Mouse (Mus musculus) embryonic facial prominence, embryonic 14.5 days (tissue): Measurements from ENCODE around the gene Zcchc3. TPM values are rescaled to one million over a fixed set of nuclear protein-coding genes. Genes with fewer than 3 reads are reported as not detected.

Source experiments
- ATAC-seq: fragments of 200-750 bp; cut with Nextera tagmentation; 2 replicates; pipeline ENCODE4 v1.8.0; 2017; ENCODE audit warnings: low read depth, moderate number of reproducible peaks, moderate TSS enrichment
- DNase-seq: peaks from one replicate; pipeline ENCODE4 v3.0.0-alpha.2; 2015; ENCODE audit warnings: low spot score
- H3K27ac ChIP-seq: fragments of 300-500 bp; sonication (generic); replicated peaks from 2 replicates; pipeline ENCODE4 v1.5.1; 2014; ENCODE audit warnings: low read depth, mild to moderate bottlenecking, low read length, moderate library complexity
- H3K27me3 ChIP-seq: fragments of 300-500 bp; sonication (generic); replicated peaks from 2 replicates; pipeline ENCODE4 v1.6.1; 2014; ENCODE audit warnings: low read length; ENCODE audit not compliant: control insufficient read depth, insufficient read depth
- H3K36me3 ChIP-seq: fragments of 300-500 bp; sonication (generic); 2 replicates; pipeline ENCODE4 v1.6.1; 2014; ENCODE audit warnings: low read length, mixed read lengths; ENCODE audit not compliant: control insufficient read depth, insufficient read depth
- H3K4me1 ChIP-seq: fragments of 300-500 bp; sonication (generic); 2 replicates; pipeline ENCODE4 v1.6.1; 2014; ENCODE audit warnings: antibody characterized with exemption, low read length; ENCODE audit not compliant: control insufficient read depth, insufficient read depth
- H3K4me2 ChIP-seq: fragments of 300-500 bp; sonication (generic); 2 replicates; pipeline ENCODE4 v1.6.1; 2014; ENCODE audit warnings: low read depth, mild to moderate bottlenecking, low read length, moderate library complexity, mixed read lengths
- H3K4me3 ChIP-seq: fragments of 300-500 bp; sonication (generic); 2 replicates; pipeline ENCODE4 v1.5.1; 2014; ENCODE audit warnings: low read depth, mild to moderate bottlenecking, low read length
- H3K9ac ChIP-seq: fragments of 300-500 bp; sonication (generic); 2 replicates; pipeline ENCODE4 v1.6.1; 2014; ENCODE audit warnings: low read depth, mild to moderate bottlenecking, low read length, moderate library complexity, mixed read lengths
- H3K9me3 ChIP-seq: fragments of 300-500 bp; sonication (generic); 2 replicates; pipeline ENCODE4 v1.6.1; 2016; ENCODE audit warnings: low read length; ENCODE audit not compliant: control insufficient read depth
- WGBS: fragments of 180-500 bp; shearing (Covaris S2); extraction: QIAGEN DNeasy Blood & Tissue Kit; methylation state at CpG from one replicate; pipeline ENCODE4 v1.1.7; 2014; 5-methylcytosine and 5-hydroxymethylcytosine counted together
- polyA plus RNA-seq: library from polyadenylated mRNA; unstranded; fragments of >200 nt; fragmentation: Nextera tagmentation; extraction: Ambion mirVana; gene quantifications from 2 replicates; pipeline ENCODE4 v1.2.1, GENCODE M21; 2014

Zcchc3 gene
- polyA plus RNA-seq, result 29.5 and 36.4 TPM in 2 replicates

GRCm38 (mm10) chr2:152414591-152415165, at the start of gene Zcchc3:
Zcchc3 (minus strand) TSS chr2:152415027.
- DNase-seq (peak; percentile 97), ATAC-seq (peak; percentile 90)
- H3K27ac ChIP-seq, result peak within 1 kb of the TSS; percentile 95
- H3K27me3 ChIP-seq, result no peaks in the 10 kb centered on the region
- H3K9me3 ChIP-seq, result peaks cover 7% of the 10 kb centered on the region
- H3K4me3 ChIP-seq, result peak within 1 kb of the TSS; percentile 95
- H3K9ac ChIP-seq, result peak within 1 kb of the TSS; percentile 97
- H3K36me3 ChIP-seq, result no peaks in the 10 kb centered on the region
- H3K4me1 ChIP-seq, result peaks cover 26% of the 10 kb centered on the region
- peak within 1 kb of the TSS; percentile 93 for H3K4me2 ChIP-seq
- WGBS, result under 1% methylated on average over 48 of the region's 65 CpGs

- H3K4me3 ChIP-seq, result no peak overlapping the region
- peaks cover 4% of the 10 kb centered on the region; the same call in 1 of the 2 replicates for H3K4me1 ChIP-seq
- H3K9ac ChIP-seq, result no peak overlapping the region
- DNase-seq (peak; percentile 53), ATAC-seq (no peak)
- no peak overlapping the region for H3K4me2 ChIP-seq
- no peaks in the 10 kb centered on the region for H3K27me3 ChIP-seq
- whole genome bisulfite sequencing, result 45% methylated on average over 13 of the region's 13 CpGs
- no peaks in the 10 kb centered on the region for H3K36me3 ChIP-seq
- no peak overlapping the region for H3K27ac ChIP-seq
- no peaks in the 10 kb centered on the region for H3K9me3 ChIP-seq
Observed at GRCm38 (mm10) chr2:152459241-152459640, 44.4 kb upstream of the Zcchc3 start.

- H3K4me1 ChIP-seq, result no peaks in the 10 kb centered on the region
- no peak overlapping the region for H3K4me3 ChIP-seq
- 63% methylated on average over 4 of the region's 4 CpGs for WGBS
- H3K4me2 ChIP-seq, result no peak overlapping the region
- H3K9ac ChIP-seq, result no peak overlapping the region
- H3K9me3 ChIP-seq, result no peaks in the 10 kb centered on the region
- H3K27me3 ChIP-seq, result no peaks in the 10 kb centered on the region
- H3K36me3 ChIP-seq, result no peaks in the 10 kb centered on the region
- H3K27ac ChIP-seq, result no peak overlapping the region
- ATAC-seq (no peak), DNase-seq (no peak)
Observed at GRCm38 (mm10) chr2:152452101-152452781, 37.4 kb upstream of the Zcchc3 start.

GRCm38 (mm10) chr2:152450241-152450640, 35.4 kb upstream of the Zcchc3 start:
- Histone ChIP-seq H3K4me1 (no peaks in the 10 kb centered on the region), H3K9me3 (no peaks in the 10 kb centered on the region), H3K27me3 (no peaks in the 10 kb centered on the region), H3K4me3 (no peak overlapping the region), H3K36me3 (no peaks in the 10 kb centered on the region), H3K9ac (no peak overlapping the region), H3K4me2 (no peak overlapping the region), H3K27ac (no peak overlapping the region)
- peak; percentile 45 for DNase-seq
- no peak for ATAC-seq
- WGBS, result 3% methylated on average over 5 of the region's 5 CpGs

GRCm38 (mm10) chr2:152447461-152447860, 32.6 kb upstream of the Zcchc3 start:
- 36% methylated on average over 5 of the region's 5 CpGs for WGBS
- no peak overlapping the region for H3K27ac ChIP-seq
- H3K4me2 ChIP-seq, result no peak overlapping the region
- no peaks in the 10 kb centered on the region for H3K4me1 ChIP-seq
- no peaks in the 10 kb centered on the region for H3K27me3 ChIP-seq
- H3K36me3 ChIP-seq, result no peaks in the 10 kb centered on the region
- no peaks in the 10 kb centered on the region for H3K9me3 ChIP-seq
- DNase-seq (no peak), ATAC-seq (no peak)
- H3K4me3 ChIP-seq, result no peak overlapping the region
- H3K9ac ChIP-seq, result no peak overlapping the region

- 55% methylated on average over 2 of the region's 2 CpGs for WGBS
- no peak for ATAC-seq
- no peaks in the 10 kb centered on the region for H3K4me1 ChIP-seq
Observed at GRCm38 (mm10) chr2:152446642-152447041, 31.8 kb upstream of the Zcchc3 start.

GRCm38 (mm10) chr2:152443281-152443680, 28.5 kb upstream of the Zcchc3 start:
- Histone ChIP-seq H3K4me3 (no peak overlapping the region), H3K27me3 (no peaks in the 10 kb centered on the region), H3K9me3 (no peaks in the 10 kb centered on the region), H3K4me1 (no peaks in the 10 kb centered on the region), H3K27ac (no peak overlapping the region), H3K36me3 (no peaks in the 10 kb centered on the region), H3K9ac (no peak overlapping the region), H3K4me2 (no peak overlapping the region)
- ATAC-seq (no peak), DNase-seq (no peak)
- 90% methylated on average over 8 of the region's 8 CpGs for WGBS

More at GRCm38 (mm10) chr2:152446642-152447041, 31.8 kb upstream of the Zcchc3 start:
- Histone ChIP-seq H3K4me2 (no peak overlapping the region), H3K9me3 (no peaks in the 10 kb centered on the region), H3K36me3 (no peaks in the 10 kb centered on the region), H3K27me3 (no peaks in the 10 kb centered on the region), H3K9ac (no peak overlapping the region), H3K27ac (no peak overlapping the region), H3K4me3 (no peak overlapping the region)
- no peak for DNase-seq

- Histone ChIP-seq H3K9me3 (no peaks in the 10 kb centered on the region), H3K4me2 (no peak overlapping the region), H3K27me3 (no peaks in the 10 kb centered on the region), H3K4me1 (0 out of 2 replicates have a peak, but pooled peaks cover under 1% of the 10 kb centered on the region), H3K9ac (no peak overlapping the region), H3K36me3 (no peaks in the 10 kb centered on the region), H3K4me3 (no peak overlapping the region), H3K27ac (no peak overlapping the region)
- ATAC-seq (no peak), DNase-seq (no peak)
- WGBS, result 70% methylated on average over 4 of the region's 4 CpGs
Observed at GRCm38 (mm10) chr2:152442322-152442721, 27.5 kb upstream of the Zcchc3 start.

- Histone ChIP-seq H3K9ac (no peak overlapping the region), H3K27me3 (no peaks in the 10 kb centered on the region)
Observed at GRCm38 (mm10) chr2:152439833-152440232, 25.0 kb upstream of the Zcchc3 start.

More at GRCm38 (mm10) chr2:152439833-152440232, 25.0 kb upstream of the Zcchc3 start:
- Histone ChIP-seq H3K36me3 (no peaks in the 10 kb centered on the region), H3K4me3 (no peak overlapping the region), H3K4me1 (0 out of 2 replicates have a peak, but pooled peaks cover 3% of the 10 kb centered on the region), H3K9me3 (no peaks in the 10 kb centered on the region), H3K4me2 (no peak overlapping the region), H3K27ac (no peak overlapping the region)
- WGBS, result 81% methylated on average over 2 of the region's 2 CpGs
- ATAC-seq (no peak), DNase-seq (no peak)
